Mouse (Mus musculus): ENCODE measurements at regions not wholly inside any gene's neighbourhood (a gene's known extent, or its start where the extent isn't known, plus 50 kb on each side); places are given as distances from the start of the nearest gene placed in this dataset.

- Histone ChIP-seq H3K27me3 (ENCODE audit: control insufficient read depth, insufficient read depth, insufficient read length) (no peaks in the 10 kb centered on the region), H3K79me3 (ENCODE audit: low read depth) (no peaks in the 10 kb centered on the region), H3K36me3 (ENCODE audit: control insufficient read depth, insufficient read depth) (no peaks in the 10 kb centered on the region), H3K4me3 (ENCODE audit: insufficient read depth, poor library complexity, severe bottlenecking) (no peak overlapping the region), H3ac (ENCODE audit: control insufficient read depth, insufficient read length, low read depth) (no peak overlapping the region), H3K79me2 (ENCODE audit: control insufficient read depth, insufficient read depth) (no peaks in the 10 kb centered on the region)
- TF ChIP-seq CTCF (IDR thresholded peaks at IDR 0.05; ENCODE audit: control insufficient read depth, insufficient read depth, insufficient read length) (no peak), MYOD1 (IDR thresholded peaks at IDR 0.05; ENCODE audit: control insufficient read depth, insufficient read length, low read depth) (no peak), CEBPB (IDR thresholded peaks at IDR 0.05; ENCODE audit: low read depth) (no peak), FOSL1 (IDR thresholded peaks at IDR 0.05; ENCODE audit: insufficient read depth, low read length, poor library complexity, severe bottlenecking) (no peak), MYOG (IDR thresholded peaks at IDR 0.05; ENCODE audit: control insufficient read depth, extremely low read depth, insufficient read length) (no peak), MAX (IDR thresholded peaks at IDR 0.05) (no peak), USF1 (IDR thresholded peaks at IDR 0.05; ENCODE audit: low read depth) (no peak)
Measured at GRCm38 (mm10) chr13:26457487-26458253, 312.3 kb downstream of the Hdgfl1 start.

- Histone ChIP-seq H3K79me3 (ENCODE audit: low read depth) (no peaks in the 10 kb centered on the region), H3ac (ENCODE audit: control insufficient read depth, insufficient read length, low read depth) (no peak overlapping the region), H3K4me3 (ENCODE audit: insufficient read depth, poor library complexity, severe bottlenecking) (no peak overlapping the region), H3K79me2 (ENCODE audit: control insufficient read depth, insufficient read depth) (no peaks in the 10 kb centered on the region), H3K36me3 (ENCODE audit: control insufficient read depth, insufficient read depth) (no peaks in the 10 kb centered on the region), H3K27me3 (ENCODE audit: control insufficient read depth, insufficient read depth, insufficient read length) (no peaks in the 10 kb centered on the region)
- TF ChIP-seq USF1 (IDR thresholded peaks at IDR 0.05; ENCODE audit: low read depth) (no peak), CEBPB (IDR thresholded peaks at IDR 0.05; ENCODE audit: low read depth) (no peak), CTCF (IDR thresholded peaks at IDR 0.05; ENCODE audit: control insufficient read depth, insufficient read depth, insufficient read length) (no peak), MYOG (IDR thresholded peaks at IDR 0.05; ENCODE audit: control insufficient read depth, extremely low read depth, insufficient read length) (no peak), MYOD1 (IDR thresholded peaks at IDR 0.05; ENCODE audit: control insufficient read depth, insufficient read length, low read depth) (no peak), MAX (IDR thresholded peaks at IDR 0.05) (no peak), FOSL1 (IDR thresholded peaks at IDR 0.05; ENCODE audit: insufficient read depth, low read length, poor library complexity, severe bottlenecking) (no peak)
Measured at GRCm38 (mm10) chr13:26426639-26427038, 343.3 kb downstream of the Hdgfl1 start.

GRCm38 (mm10) chr13:26424513-26424912, 345.5 kb downstream of the Hdgfl1 start:
- H3K79me3 ChIP-seq (ENCODE audit: low read depth): no peaks in the 10 kb centered on the region
- no peak overlapping the region for H3ac ChIP-seq (ENCODE audit: control insufficient read depth, insufficient read length, low read depth)
- H3K79me2 ChIP-seq (ENCODE audit: control insufficient read depth, insufficient read depth): no peaks in the 10 kb centered on the region
- no peak overlapping the region for H3K4me3 ChIP-seq (ENCODE audit: insufficient read depth, poor library complexity, severe bottlenecking)
- no peaks in the 10 kb centered on the region for H3K27me3 ChIP-seq (ENCODE audit: control insufficient read depth, insufficient read depth, insufficient read length)
- H3K36me3 ChIP-seq (ENCODE audit: control insufficient read depth, insufficient read depth): no peaks in the 10 kb centered on the region
- no peak for TF ChIP-seq CTCF (IDR thresholded peaks at IDR 0.05; ENCODE audit: control insufficient read depth, insufficient read depth, insufficient read length)
- TF ChIP-seq CEBPB (IDR thresholded peaks at IDR 0.05; ENCODE audit: low read depth): no peak
- TF ChIP-seq MYOG (IDR thresholded peaks at IDR 0.05; ENCODE audit: control insufficient read depth, extremely low read depth, insufficient read length): no peak
- no peak for TF ChIP-seq FOSL1 (IDR thresholded peaks at IDR 0.05; ENCODE audit: insufficient read depth, low read length, poor library complexity, severe bottlenecking)
- TF ChIP-seq MAX (IDR thresholded peaks at IDR 0.05): no peak
- no peak for TF ChIP-seq USF1 (IDR thresholded peaks at IDR 0.05; ENCODE audit: low read depth)

GRCm38 (mm10) chr13:26405757-26406156, 364.2 kb downstream of the Hdgfl1 start:
- H3ac ChIP-seq (ENCODE audit: control insufficient read depth, insufficient read length, low read depth): no peak overlapping the region
- TF ChIP-seq CEBPB (IDR thresholded peaks at IDR 0.05; ENCODE audit: low read depth) (no peak), MYOG (IDR thresholded peaks at IDR 0.05; ENCODE audit: control insufficient read depth, extremely low read depth, insufficient read length) (no peak), FOSL1 (IDR thresholded peaks at IDR 0.05; ENCODE audit: insufficient read depth, low read length, poor library complexity, severe bottlenecking) (no peak), MYOD1 (IDR thresholded peaks at IDR 0.05; ENCODE audit: control insufficient read depth, insufficient read length, low read depth) (no peak), MAX (IDR thresholded peaks at IDR 0.05) (no peak)
- H3K79me2 ChIP-seq (ENCODE audit: control insufficient read depth, insufficient read depth): no peaks in the 10 kb centered on the region
- no peaks in the 10 kb centered on the region for H3K27me3 ChIP-seq (ENCODE audit: control insufficient read depth, insufficient read depth, insufficient read length)
- H3K4me3 ChIP-seq (ENCODE audit: insufficient read depth, poor library complexity, severe bottlenecking): no peak overlapping the region
- no peaks in the 10 kb centered on the region for H3K79me3 ChIP-seq (ENCODE audit: low read depth)
- H3K36me3 ChIP-seq (ENCODE audit: control insufficient read depth, insufficient read depth): no peaks in the 10 kb centered on the region

- Histone ChIP-seq H3K79me3 (ENCODE audit: low read depth) (no peaks in the 10 kb centered on the region), H3ac (ENCODE audit: control insufficient read depth, insufficient read length, low read depth) (no peak overlapping the region), H3K27me3 (ENCODE audit: control insufficient read depth, insufficient read depth, insufficient read length) (no peaks in the 10 kb centered on the region), H3K36me3 (ENCODE audit: control insufficient read depth, insufficient read depth) (no peaks in the 10 kb centered on the region), H3K4me3 (ENCODE audit: insufficient read depth, poor library complexity, severe bottlenecking) (no peak overlapping the region), H3K79me2 (ENCODE audit: control insufficient read depth, insufficient read depth) (no peaks in the 10 kb centered on the region)
- TF ChIP-seq MAX (IDR thresholded peaks at IDR 0.05): no peak
Measured at GRCm38 (mm10) chr13:26404707-26405106, 365.3 kb downstream of the Hdgfl1 start.
